Mouse (Mus musculus) limb, embryonic 15.5 days (tissue): ENCODE measurements around the gene Nf1. TPM values are rescaled to one million over a fixed set of nuclear protein-coding genes. Genes with fewer than 3 reads are reported as not detected.

Experiments
- ATAC-seq: fragments of 200-750 bp; cut with Nextera tagmentation; 2 replicates; pipeline ENCODE4 v1.8.0; 2017; ENCODE audit warnings: low read depth, moderate TSS enrichment; ENCODE audit not compliant: insufficient number of reproducible peaks, low FRiP score, low TSS enrichment
- H3K27ac ChIP-seq: fragments of 300-500 bp; sonication (generic); 2 replicates; pipeline ENCODE4 v1.5.1; 2015; ENCODE audit warnings: moderate library complexity, mild to moderate bottlenecking, inconsistent platforms
- H3K27me3 ChIP-seq: fragments of 300-500 bp; sonication (generic); 2 replicates; pipeline ENCODE4 v1.6.1; 2015; ENCODE audit warnings: inconsistent platforms
- H3K36me3 ChIP-seq: fragments of 300-500 bp; sonication (generic); 2 replicates; pipeline ENCODE4 v1.6.1; 2015; ENCODE audit warnings: inconsistent platforms
- H3K4me1 ChIP-seq: fragments of 300-500 bp; sonication (generic); 2 replicates; pipeline ENCODE4 v1.6.1; 2015; ENCODE audit warnings: inconsistent platforms
- H3K4me2 ChIP-seq: fragments of 300-500 bp; sonication (generic); 2 replicates; pipeline ENCODE4 v1.6.1; 2015; ENCODE audit warnings: mild to moderate bottlenecking, inconsistent platforms
- H3K4me3 ChIP-seq: fragments of 300-500 bp; sonication (generic); 2 replicates; pipeline ENCODE4 v1.5.1; 2015; ENCODE audit warnings: mild to moderate bottlenecking, inconsistent platforms
- H3K9ac ChIP-seq: fragments of 300-500 bp; sonication (generic); 2 replicates; pipeline ENCODE4 v1.6.1; 2015; ENCODE audit warnings: inconsistent platforms
- H3K9me3 ChIP-seq: fragments of 300-500 bp; sonication (generic); 2 replicates; pipeline ENCODE4 v1.6.1; 2016; ENCODE audit warnings: inconsistent platforms
- WGBS: fragments of 180-500 bp; shearing (Covaris S2); methylation state at CpG from one replicate; pipeline ENCODE4 v1.1.7; 2015; 5-methylcytosine and 5-hydroxymethylcytosine counted together
- polyA plus RNA-seq: library from polyadenylated mRNA; unstranded; fragments of >200 nt; fragmentation: Nextera tagmentation; extraction: Ambion mirVana; gene quantifications from 2 replicates; pipeline ENCODE4 v1.2.1, GENCODE M21; 2015

The Nf1 gene
- polyA plus RNA-seq, 1 experiment from 2014 or later, result 5.2 TPM

DNA sequence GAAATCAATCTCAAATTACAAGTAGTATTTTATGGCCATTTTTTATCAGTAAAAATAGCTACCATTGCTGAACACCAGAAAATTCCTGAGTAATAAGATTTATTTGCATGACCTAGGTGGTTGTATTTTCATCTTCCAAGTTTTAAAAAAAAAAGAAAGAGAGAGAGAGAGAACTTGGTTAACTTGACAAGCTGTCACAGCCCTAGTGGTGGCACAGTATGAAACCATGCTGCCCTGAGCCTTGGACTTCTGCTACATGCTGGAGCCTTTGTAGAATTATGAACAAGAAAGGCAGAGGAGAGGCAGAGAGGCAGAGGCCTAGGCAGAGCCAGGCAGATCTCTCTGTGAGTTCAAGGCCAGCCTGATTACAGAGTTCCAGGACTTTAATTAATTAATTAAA lies 182.4 kb downstream of the Nf1 start:
- Histone ChIP-seq H3K9me3 (no peaks in the 10 kb centered on the region), H3K27me3 (no peaks in the 10 kb centered on the region), H3K4me1 (no peaks in the 10 kb centered on the region), H3K4me3 (no peak overlapping the region), H3K36me3 (no peaks in the 10 kb centered on the region), H3K4me2 (no peak overlapping the region), H3K9ac (no peak overlapping the region), H3K27ac (no peak overlapping the region)
- ATAC-seq, result no peak

DNA sequence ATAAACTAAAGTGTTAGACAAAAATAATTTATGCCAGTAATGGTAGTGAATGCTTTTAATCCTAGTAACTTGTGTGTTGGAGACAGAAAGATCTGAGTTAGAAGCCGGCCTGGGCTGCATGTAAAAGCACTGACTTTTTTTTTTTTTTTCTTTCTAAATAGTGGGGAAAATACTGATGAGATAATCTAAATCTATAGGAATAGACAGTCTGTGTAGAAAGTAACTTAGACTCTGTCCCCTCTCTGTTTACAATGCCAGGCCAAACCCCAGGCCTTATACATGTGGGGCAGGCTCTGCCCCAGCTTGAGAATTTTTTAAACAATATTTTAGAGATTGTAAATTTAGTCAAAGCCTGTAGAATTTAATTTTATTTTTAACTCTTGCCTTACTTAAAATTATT lies 183.5 kb downstream of the Nf1 start:
- no peaks in the 10 kb centered on the region for H3K36me3 ChIP-seq
- H3K4me3 ChIP-seq, result no peak overlapping the region
- H3K4me1 ChIP-seq, result no peaks in the 10 kb centered on the region
- no peak overlapping the region for H3K9ac ChIP-seq
- no peak overlapping the region for H3K27ac ChIP-seq
- H3K27me3 ChIP-seq, result no peaks in the 10 kb centered on the region
- no peak overlapping the region for H3K4me2 ChIP-seq
- H3K9me3 ChIP-seq, result no peaks in the 10 kb centered on the region
- WGBS, result 82% methylated on average over 1 of the region's 1 CpGs
- ATAC-seq, result no peak

DNA sequence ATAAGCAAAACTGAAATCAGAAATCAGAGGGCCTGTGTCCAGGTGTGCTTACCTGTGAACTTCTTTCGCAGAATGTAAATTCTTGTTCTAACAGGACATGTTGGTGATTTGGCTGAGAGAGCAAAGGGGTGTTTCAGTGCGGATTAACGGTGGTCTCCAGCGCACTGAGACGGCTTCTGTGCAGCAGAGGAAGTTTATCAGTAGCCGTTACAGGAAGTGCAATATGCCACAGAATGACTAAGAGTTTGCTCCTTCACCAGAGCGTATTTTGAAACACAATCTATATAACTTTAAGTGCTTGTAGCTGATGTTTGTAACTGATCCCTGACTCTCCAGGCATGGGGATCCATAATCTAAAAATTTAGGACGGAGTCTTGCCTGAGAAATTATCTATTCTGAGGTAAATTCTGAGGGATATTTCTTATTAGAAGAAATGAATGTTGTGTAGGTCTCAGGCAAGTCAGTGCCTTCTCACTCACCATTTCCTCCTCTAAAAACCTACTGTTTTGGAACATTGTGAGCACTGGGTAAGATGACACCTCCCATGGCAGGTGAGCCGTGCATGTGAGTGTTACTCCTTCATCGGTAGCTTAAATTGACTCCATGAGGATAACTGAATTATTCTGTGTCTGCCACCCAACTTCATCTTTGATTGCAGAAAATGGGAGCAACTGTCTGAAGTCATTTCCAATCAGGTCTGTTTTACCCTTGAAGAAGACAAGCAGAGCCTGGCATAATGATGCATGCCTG lies 184.2 kb downstream of the Nf1 start, which contains the start of gene Evi2b:
Gene Evi2b, minus strand, starts transcription at position 203 of the 750 bp plus-strand sequence.
- Histone ChIP-seq H3K4me1 (no peaks in the 10 kb centered on the region), H3K27me3 (no peaks in the 10 kb centered on the region)
- 74% methylated on average over 10 of the region's 10 CpGs for WGBS

DNA sequence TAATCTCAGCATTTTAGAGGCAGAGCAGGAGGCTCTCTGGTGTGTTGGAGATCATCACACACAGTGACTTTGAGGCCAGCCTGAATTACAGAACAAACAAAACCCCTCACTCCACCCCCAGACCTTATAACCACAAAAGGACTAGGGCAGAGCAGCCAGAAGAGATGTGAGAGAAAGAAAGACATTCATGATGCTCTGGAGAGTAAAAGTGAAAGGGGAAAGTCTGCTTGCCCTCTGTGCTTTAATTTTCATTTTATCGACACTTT lies 184.8 kb downstream of the Nf1 start:
- Histone ChIP-seq H3K4me1 (no peaks in the 10 kb centered on the region), H3K27ac (no peak overlapping the region), H3K4me3 (no peak overlapping the region), H3K9me3 (no peaks in the 10 kb centered on the region), H3K36me3 (no peaks in the 10 kb centered on the region), H3K27me3 (no peaks in the 10 kb centered on the region), H3K4me2 (no peak overlapping the region), H3K9ac (no peak overlapping the region)
- WGBS, result 91% methylated on average over 1 of the region's 1 CpGs
- ATAC-seq, result no peak

More for the DNA sequence above, 184.2 kb downstream of the Nf1 start, which contains the start of gene Evi2b:
- Histone ChIP-seq H3K36me3 (no peaks in the 10 kb centered on the region), H3K27ac (no peak within 1 kb of the TSS), H3K9ac (no peak within 1 kb of the TSS), H3K4me2 (no peak within 1 kb of the TSS), H3K9me3 (no peaks in the 10 kb centered on the region), H3K4me3 (no peak within 1 kb of the TSS)
- no peak for ATAC-seq

DNA sequence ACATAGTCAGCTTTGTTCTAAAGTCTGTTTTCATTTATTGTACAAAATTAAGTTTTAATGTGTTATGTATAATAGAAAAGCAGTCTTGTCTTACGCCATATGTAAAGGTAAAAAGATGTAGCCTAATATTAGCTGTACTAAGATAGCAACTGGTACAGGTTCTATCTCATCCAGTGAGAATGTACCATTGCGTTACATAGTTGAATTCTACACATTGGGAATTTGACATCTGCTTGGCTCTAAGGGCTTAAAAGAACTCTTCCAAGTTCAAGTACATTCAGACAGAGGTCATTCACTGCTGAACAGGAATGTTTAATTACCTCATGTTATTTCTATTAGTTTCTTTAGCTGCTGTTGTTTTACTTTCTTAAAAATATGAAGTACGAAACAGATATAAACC lies 187.1 kb downstream of the Nf1 start:
- H3K4me2 ChIP-seq, result no peak overlapping the region
- no peaks in the 10 kb centered on the region for H3K9me3 ChIP-seq
- 88% methylated on average over 3 of the region's 3 CpGs for WGBS
- no peak for ATAC-seq
- H3K4me3 ChIP-seq, result no peak overlapping the region
- no peaks in the 10 kb centered on the region for H3K36me3 ChIP-seq
- no peak overlapping the region for H3K27ac ChIP-seq
- no peaks in the 10 kb centered on the region for H3K27me3 ChIP-seq
- no peak overlapping the region for H3K9ac ChIP-seq
- no peaks in the 10 kb centered on the region for H3K4me1 ChIP-seq

DNA sequence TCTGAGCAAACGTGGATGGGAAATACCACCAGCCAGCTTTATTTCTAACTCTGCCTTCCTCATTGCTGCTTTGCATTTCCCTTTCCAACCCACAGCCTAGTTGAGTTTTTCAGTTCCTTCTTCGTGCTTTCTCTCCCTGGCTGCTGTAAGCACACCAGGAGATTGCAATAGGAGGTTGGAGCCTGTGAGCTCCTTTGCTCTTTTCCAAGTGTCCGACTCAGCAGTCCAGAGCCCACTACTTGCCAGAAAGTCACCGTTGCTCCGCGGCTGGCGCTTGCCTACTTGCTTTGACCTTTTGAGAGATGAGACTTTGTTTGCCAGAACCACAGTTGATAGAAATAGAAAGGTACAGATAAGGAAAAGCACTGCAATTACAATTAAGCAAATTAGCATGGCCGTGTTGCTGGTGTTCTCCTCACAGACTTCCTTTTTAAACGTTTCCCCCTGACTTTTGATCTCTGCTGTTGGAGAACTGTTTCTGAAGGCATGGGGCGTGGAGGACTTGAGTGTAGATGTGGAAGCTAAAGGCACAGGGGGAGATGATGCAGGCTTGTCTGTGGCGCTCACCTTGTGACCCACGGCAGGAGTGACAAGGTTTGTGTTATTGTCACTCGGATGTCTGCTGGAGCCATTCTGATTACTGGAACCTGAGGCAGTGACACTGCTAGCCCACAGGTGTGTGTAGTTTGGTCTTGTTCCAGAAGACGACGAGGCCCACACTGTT lies 187.7 kb downstream of the Nf1 start:
- 78% methylated on average over 15 of the region's 15 CpGs for WGBS
- Histone ChIP-seq H3K4me3 (no peak overlapping the region), H3K36me3 (no peaks in the 10 kb centered on the region), H3K9ac (no peak overlapping the region), H3K9me3 (no peaks in the 10 kb centered on the region), H3K4me2 (no peak overlapping the region), H3K4me1 (no peaks in the 10 kb centered on the region), H3K27me3 (no peaks in the 10 kb centered on the region), H3K27ac (no peak overlapping the region)
- no peak for ATAC-seq

DNA sequence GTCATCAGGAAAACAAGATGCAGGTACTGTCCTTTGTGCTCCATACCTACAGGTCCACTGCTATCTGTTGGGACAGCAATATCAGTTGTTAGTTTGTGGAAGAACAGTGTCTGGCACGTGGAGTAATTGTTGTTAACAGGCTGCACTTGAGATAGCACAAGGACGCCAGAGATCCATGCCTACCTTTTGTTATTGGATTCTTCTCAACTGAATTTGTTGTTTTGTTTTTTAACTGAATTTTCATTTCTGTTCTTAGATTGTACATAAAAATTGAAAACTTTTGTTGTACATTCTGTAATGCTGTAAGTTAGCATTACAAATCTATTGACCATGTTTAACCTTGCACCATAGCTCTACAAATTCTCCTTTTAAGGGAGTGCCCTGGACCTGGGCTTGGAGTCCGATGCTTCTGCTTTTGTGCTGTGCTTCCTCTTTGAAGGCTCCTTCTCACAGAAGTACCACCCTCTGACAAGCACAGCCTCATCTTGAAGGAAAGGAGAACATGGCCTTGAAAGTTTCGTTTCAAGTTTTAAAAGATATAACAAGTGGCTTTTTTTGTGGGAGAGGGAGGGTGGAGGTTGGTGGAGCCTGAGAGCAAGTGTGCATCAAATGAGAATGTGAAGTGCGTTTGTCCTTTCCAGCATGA lies 188.4 kb downstream of the Nf1 start:
- Histone ChIP-seq H3K9ac (no peak overlapping the region), H3K4me1 (no peaks in the 10 kb centered on the region), H3K9me3 (no peaks in the 10 kb centered on the region), H3K27ac (no peak overlapping the region), H3K4me2 (no peak overlapping the region), H3K36me3 (no peaks in the 10 kb centered on the region), H3K27me3 (no peaks in the 10 kb centered on the region), H3K4me3 (no peak overlapping the region)
- WGBS, result 90% methylated on average over 5 of the region's 5 CpGs
- ATAC-seq, result no peak

DNA sequence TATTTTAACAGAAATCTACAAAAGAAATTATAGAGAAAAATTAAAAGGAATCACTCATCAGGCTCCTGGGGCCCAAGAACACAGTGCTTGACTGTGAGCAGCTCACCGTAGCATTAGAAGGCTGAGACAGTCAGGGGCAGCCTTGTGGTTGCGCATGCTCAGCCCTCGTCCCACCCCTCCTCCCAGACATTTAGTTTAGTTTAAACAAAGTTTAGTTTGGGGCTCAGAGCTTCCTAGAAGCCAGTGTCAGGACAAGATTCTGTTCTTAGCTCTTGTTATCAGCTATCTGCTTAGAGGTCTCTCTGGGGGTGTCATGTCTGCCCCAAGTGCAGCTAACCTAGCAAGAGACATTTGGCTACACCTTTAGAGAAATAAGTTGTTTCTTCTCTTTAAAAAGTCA lies 189.1 kb downstream of the Nf1 start:
- H3K27ac ChIP-seq, result no peak overlapping the region
- H3K36me3 ChIP-seq, result no peaks in the 10 kb centered on the region
- H3K9me3 ChIP-seq, result no peaks in the 10 kb centered on the region
- no peaks in the 10 kb centered on the region for H3K27me3 ChIP-seq
- H3K4me3 ChIP-seq, result no peak overlapping the region
- no peak overlapping the region for H3K9ac ChIP-seq
- no peak overlapping the region for H3K4me2 ChIP-seq
- WGBS, result 90% methylated on average over 3 of the region's 3 CpGs
- ATAC-seq, result no peak
- no peaks in the 10 kb centered on the region for H3K4me1 ChIP-seq

DNA sequence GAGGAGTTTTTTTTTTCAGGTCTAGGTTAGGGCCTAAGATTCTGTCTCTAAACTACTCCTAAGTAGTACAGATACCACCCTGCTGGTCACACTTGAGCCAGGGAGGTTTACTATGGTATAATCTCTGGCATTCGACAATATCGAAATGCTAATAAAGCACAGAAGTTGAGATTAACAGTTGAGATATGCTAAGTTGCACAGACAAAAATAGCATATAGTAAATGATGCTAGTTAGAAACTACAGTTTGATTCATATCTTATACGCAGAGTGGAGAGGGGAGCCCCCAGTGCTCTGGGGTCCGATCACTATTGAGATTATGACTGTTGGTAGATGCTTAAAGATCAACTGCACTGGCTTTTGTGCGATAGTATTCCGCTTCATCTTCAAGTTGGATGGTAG lies 189.7 kb downstream of the Nf1 start:
- Histone ChIP-seq H3K36me3 (no peaks in the 10 kb centered on the region), H3K27ac (no peak overlapping the region), H3K27me3 (no peaks in the 10 kb centered on the region), H3K4me1 (peaks cover 4% of the 10 kb centered on the region), H3K4me2 (no peak overlapping the region), H3K9ac (no peak overlapping the region), H3K9me3 (no peaks in the 10 kb centered on the region), H3K4me3 (no peak overlapping the region)
- 95% methylated on average over 6 of the region's 6 CpGs for WGBS
- ATAC-seq, result no peak

DNA sequence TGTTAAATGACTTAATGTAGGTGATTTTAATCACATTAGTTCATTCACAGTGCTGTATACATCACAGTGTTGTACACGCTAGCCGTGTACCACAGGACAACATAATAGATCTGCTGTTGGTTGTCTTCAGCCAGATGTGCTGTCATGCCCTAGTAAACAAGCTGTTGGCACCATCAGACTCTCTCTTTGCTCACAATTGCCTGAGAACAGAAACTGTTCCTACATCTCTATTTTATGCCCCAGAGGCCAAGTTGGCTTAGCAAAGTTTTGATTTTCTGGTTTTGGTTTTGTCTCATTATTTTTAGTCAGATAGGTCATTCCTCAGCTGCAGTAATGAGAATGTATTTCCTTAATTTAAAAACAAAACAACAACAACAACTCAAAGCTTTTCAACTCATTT lies 190.2 kb downstream of the Nf1 start:
- H3K4me3 ChIP-seq, result no peak overlapping the region
- no peak for ATAC-seq
- no peak overlapping the region for H3K27ac ChIP-seq
- H3K27me3 ChIP-seq, result no peaks in the 10 kb centered on the region
- no peak overlapping the region for H3K4me2 ChIP-seq
- H3K9ac ChIP-seq, result no peak overlapping the region
- WGBS, result 82% methylated on average over 2 of the region's 2 CpGs
- H3K36me3 ChIP-seq, result no peaks in the 10 kb centered on the region
- no peaks in the 10 kb centered on the region for H3K9me3 ChIP-seq
- peaks cover 8% of the 10 kb centered on the region for H3K4me1 ChIP-seq

DNA sequence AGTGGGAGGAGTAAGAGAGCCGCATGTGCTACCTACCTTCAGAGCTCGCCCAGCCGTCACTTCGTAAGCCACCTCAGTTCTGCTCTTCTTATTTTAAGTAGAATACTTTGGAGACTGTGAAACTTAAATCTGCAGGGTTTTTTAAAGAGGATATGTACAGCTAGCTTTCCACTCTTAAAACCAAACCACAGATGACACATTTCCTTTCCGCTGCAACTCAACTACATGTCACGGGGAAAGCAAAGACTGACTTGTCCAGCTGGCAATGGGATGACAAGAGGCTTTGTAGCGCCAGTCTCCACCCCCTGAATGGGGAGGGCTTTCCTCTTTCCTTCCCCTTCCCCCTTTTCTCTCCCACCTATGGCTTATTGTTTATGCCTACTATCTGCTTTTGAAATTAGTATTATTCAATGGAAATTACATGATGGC lies 190.9 kb downstream of the Nf1 start, which contains the start of the genes Evi2 and Evi2a:
Gene Evi2, minus strand, starts transcription at position 257 of the 429 bp plus-strand sequence.
Gene Evi2a, minus strand, starts transcription at position 277 of the 429 bp plus-strand sequence.
- no peak for ATAC-seq
- Histone ChIP-seq H3K9ac (no peak within 1 kb of the TSS), H3K36me3 (no peaks in the 10 kb centered on the region), H3K4me3 (no peak within 1 kb of the TSS), H3K9me3 (no peaks in the 10 kb centered on the region), H3K4me2 (no peak within 1 kb of the TSS), H3K27ac (no peak within 1 kb of the TSS), H3K4me1 (peaks cover 10% of the 10 kb centered on the region), H3K27me3 (no peaks in the 10 kb centered on the region)
- WGBS, result 81% methylated on average over 7 of the region's 7 CpGs

DNA sequence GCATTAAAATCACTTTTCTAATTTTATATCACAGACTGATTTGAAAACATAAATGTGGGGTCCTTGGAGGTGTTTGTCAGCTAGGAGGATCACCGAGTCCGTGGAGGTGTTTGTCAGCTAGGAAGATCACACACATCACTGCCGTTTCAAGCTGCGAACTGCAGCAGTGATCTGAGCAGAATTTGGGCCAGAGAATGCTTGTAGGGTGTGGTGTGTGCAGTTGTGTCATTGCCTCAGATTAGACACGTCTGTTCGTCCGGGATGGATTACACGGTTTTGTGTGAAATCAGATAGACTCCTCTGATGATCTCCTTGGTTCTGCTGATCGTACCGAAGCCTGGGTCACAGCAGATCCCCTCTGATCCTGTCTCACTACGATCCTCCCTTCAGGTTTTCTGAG lies 191.3 kb downstream of the Nf1 start:
- no peak for ATAC-seq
- no peak overlapping the region for H3K27ac ChIP-seq
- H3K4me1 ChIP-seq, result peaks cover 10% of the 10 kb centered on the region
- no peak overlapping the region for H3K9ac ChIP-seq
- H3K4me3 ChIP-seq, result no peak overlapping the region
- H3K36me3 ChIP-seq, result no peaks in the 10 kb centered on the region
- no peaks in the 10 kb centered on the region for H3K9me3 ChIP-seq
- no peaks in the 10 kb centered on the region for H3K27me3 ChIP-seq
- 87% methylated on average over 11 of the region's 11 CpGs for WGBS
- H3K4me2 ChIP-seq, result no peak overlapping the region
